Mouse (Mus musculus) splenic B cell, adult 2 months (primary cell): ENCODE measurements at regions not wholly inside any gene's neighbourhood (a gene's known extent, or its start where the extent isn't known, plus 50 kb on each side); places are given as distances from the start of the nearest gene placed in this dataset.

Experiments used
- DNase-seq: peaks from one replicate; pipeline ENCODE4 v3.0.0-alpha.2; 2011; ENCODE audit warnings: low read depth, low spot score
- H3K27me3 ChIP-seq: 2 replicates; pipeline ENCODE4 v1.6.1; 2012; ENCODE audit warnings: mild to moderate bottlenecking, low read length, moderate library complexity, mixed read lengths; ENCODE audit not compliant: control insufficient read depth, poor library complexity, insufficient read depth, severe bottlenecking
- H3K36me3 ChIP-seq: 2 replicates; pipeline ENCODE4 v1.6.1; 2012; ENCODE audit warnings: mild to moderate bottlenecking, low read length, moderate library complexity, mixed read lengths; ENCODE audit not compliant: control insufficient read depth, poor library complexity, insufficient read depth, severe bottlenecking

GRCm38 (mm10) chr1:13834860-13835840 is 2258.0 kb downstream of the 4930444P10Rik start:
- peak; percentile 9 for DNase-seq
- H3K36me3 ChIP-seq, result no peaks in the 10 kb centered on the region
- H3K27me3 ChIP-seq, result no peaks in the 10 kb centered on the region

- no peaks in the 10 kb centered on the region for H3K36me3 ChIP-seq
- no peak for DNase-seq
- H3K27me3 ChIP-seq, result no peaks in the 10 kb centered on the region
These were observed 2285.3 kb downstream of the 4930444P10Rik start for GRCm38 (mm10) chr1:13807786-13808185.

- Histone ChIP-seq H3K36me3 (no peaks in the 10 kb centered on the region), H3K27me3 (no peaks in the 10 kb centered on the region)
- DNase-seq, result no peak
These were observed 2292.7 kb downstream of the 4930444P10Rik start for GRCm38 (mm10) chr1:13800460-13800859.

GRCm38 (mm10) chr1:13798848-13799247 is 2294.3 kb downstream of the 4930444P10Rik start:
- no peaks in the 10 kb centered on the region for H3K27me3 ChIP-seq
- no peak for DNase-seq
- no peaks in the 10 kb centered on the region for H3K36me3 ChIP-seq

- no peak for DNase-seq
- Histone ChIP-seq H3K27me3 (no peaks in the 10 kb centered on the region), H3K36me3 (no peaks in the 10 kb centered on the region)
These were observed 2297.9 kb downstream of the 4930444P10Rik start for GRCm38 (mm10) chr1:13795196-13795595.

GRCm38 (mm10) chr1:13789318-13790085 is 2303.6 kb downstream of the 4930444P10Rik start:
- no peaks in the 10 kb centered on the region for H3K36me3 ChIP-seq
- no peaks in the 10 kb centered on the region for H3K27me3 ChIP-seq
- peak; percentile 85 for DNase-seq

- no peak for DNase-seq
- Histone ChIP-seq H3K27me3 (no peaks in the 10 kb centered on the region), H3K36me3 (no peaks in the 10 kb centered on the region)
These were observed 2306.1 kb downstream of the 4930444P10Rik start for GRCm38 (mm10) chr1:13787016-13787415.

GRCm38 (mm10) chr1:13784396-13784795 is 2308.7 kb downstream of the 4930444P10Rik start:
- Histone ChIP-seq H3K36me3 (no peaks in the 10 kb centered on the region), H3K27me3 (no peaks in the 10 kb centered on the region)
- DNase-seq, result peak; percentile 82

- DNase-seq, result no peak
- Histone ChIP-seq H3K36me3 (no peaks in the 10 kb centered on the region), H3K27me3 (no peaks in the 10 kb centered on the region)
These were observed 2310.5 kb downstream of the 4930444P10Rik start for GRCm38 (mm10) chr1:13782633-13783032.

- DNase-seq, result no peak
- Histone ChIP-seq H3K27me3 (no peaks in the 10 kb centered on the region), H3K36me3 (no peaks in the 10 kb centered on the region)
These were observed 2321.0 kb downstream of the 4930444P10Rik start for GRCm38 (mm10) chr1:13772106-13772505.

GRCm38 (mm10) chr1:13771014-13771463 is 2322.1 kb downstream of the 4930444P10Rik start:
- no peak for DNase-seq
- no peaks in the 10 kb centered on the region for H3K36me3 ChIP-seq
- H3K27me3 ChIP-seq, result no peaks in the 10 kb centered on the region

GRCm38 (mm10) chr1:13752479-13752878 is 2338.6 kb downstream of the A830018L16Rik start:
- H3K36me3 ChIP-seq, result no peaks in the 10 kb centered on the region
- no peak for DNase-seq
- no peaks in the 10 kb centered on the region for H3K27me3 ChIP-seq

GRCm38 (mm10) chr1:13751381-13751780 is 2337.5 kb downstream of the A830018L16Rik start:
- DNase-seq, result no peak
- Histone ChIP-seq H3K27me3 (no peaks in the 10 kb centered on the region), H3K36me3 (no peaks in the 10 kb centered on the region)
